Mouse (Mus musculus) olfactory bulb, adult 2 months (tissue): ENCODE results near the gene Nlgn2. TPM values are rescaled to one million over a fixed set of nuclear protein-coding genes. Genes with fewer than 3 reads are reported as not detected.

Experiments
- H3K27ac ChIP-seq: fragments of 200-500 bp; 2 replicates; pipeline ENCODE4 v1.5.1; 2012; ENCODE audit warnings: low read depth, low read length; ENCODE audit not compliant: insufficient read depth
- H3K4me1 ChIP-seq: fragments of 200-500 bp; 2 replicates; pipeline ENCODE4 v1.6.1; 2012; ENCODE audit warnings: low read length; ENCODE audit not compliant: control insufficient read depth, insufficient read depth
- H3K4me3 ChIP-seq: fragments of 200-500 bp; 2 replicates; pipeline ENCODE4 v1.5.1; 2012; ENCODE audit warnings: mild to moderate bottlenecking, low read depth, low read length, moderate library complexity; ENCODE audit not compliant: insufficient read depth
- CTCF ChIP-seq: fragments of 200-500 bp; IDR thresholded peaks from 2 replicates; pipeline ENCODE4 v1.5.1; 2012; ENCODE audit warnings: low read depth, mild to moderate bottlenecking, low read length, moderate library complexity; ENCODE audit not compliant: insufficient read depth
- POLR2A ChIP-seq: fragments of 200-500 bp; IDR thresholded peaks from 2 replicates; pipeline ENCODE4 v1.6.1; 2012; ENCODE audit warnings: mild to moderate bottlenecking, low read depth, low read length, moderate library complexity; ENCODE audit not compliant: insufficient read depth
- WGBS: fragments of 180-500 bp; shearing (Covaris S2); methylation state at CpG from one replicate; pipeline ENCODE4 v1.1.7; 2018; 5-methylcytosine and 5-hydroxymethylcytosine counted together
- polyA plus RNA-seq: library from polyadenylated mRNA; stranded (reverse); fragments of >200 nt; gene quantifications from 2 replicates; pipeline ENCODE4 v1.2.4, GENCODE M21; 2012; ENCODE audit warnings: low replicate concordance; ENCODE audit not compliant: missing spikeins, insufficient read depth, insufficient read length

Gene Nlgn2
- polyA plus RNA-seq, 1 experiment: not detected

DNA sequence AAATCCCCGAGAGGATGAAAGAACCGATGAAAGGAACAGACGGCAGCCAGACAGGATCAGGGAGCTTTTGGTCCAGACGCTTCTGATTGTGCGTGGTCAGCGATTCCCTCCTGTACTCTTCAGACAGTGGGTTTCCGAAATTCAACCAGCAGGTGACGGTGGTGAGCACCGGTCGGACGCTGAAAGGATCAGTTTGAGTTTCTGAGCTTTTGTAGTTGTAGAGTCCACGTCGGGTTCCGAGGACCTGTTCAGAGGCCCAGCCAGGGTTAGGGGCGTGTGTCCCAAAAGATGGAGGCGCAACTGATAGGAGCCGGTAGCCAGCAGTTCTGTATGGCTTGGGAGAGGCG is 42.9 kb upstream of the Nlgn2 start:
- H3K27ac ChIP-seq: peak overlapping the region; percentile 17; the same call in 1 of the 2 replicates
- TF ChIP-seq CTCF: no peak; the same call in 1 of the 2 replicates
- TF ChIP-seq POLR2A: no peak
- 1% methylated on average over 18 of the region's 18 CpGs for WGBS

DNA sequence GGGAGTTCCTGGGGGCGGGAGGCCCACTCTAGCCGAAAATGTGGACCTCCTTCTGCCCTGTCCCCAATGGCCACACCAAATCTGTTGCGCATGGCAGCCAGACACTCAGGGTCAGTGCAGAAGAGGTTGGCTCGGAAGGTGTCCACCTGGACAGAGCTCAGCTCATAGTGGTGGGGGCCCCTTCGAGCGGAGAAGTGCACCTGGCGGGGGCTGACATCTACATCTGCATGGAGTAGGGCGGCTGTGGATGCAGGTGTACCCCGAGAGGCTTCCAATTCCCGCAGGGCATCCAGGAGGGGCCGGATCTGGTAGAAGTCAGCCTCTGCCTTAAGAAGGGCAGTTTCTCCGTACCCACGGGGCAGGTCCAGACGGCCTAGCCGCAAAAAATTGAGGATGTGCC is 42.1 kb upstream of the Nlgn2 start:
- Histone ChIP-seq H3K4me1 (peaks cover 22% of the 10 kb centered on the region), H3K4me3 (no peak overlapping the region), H3K27ac (no peak overlapping the region)
- 70% methylated on average over 15 of the region's 15 CpGs for WGBS
- TF ChIP-seq POLR2A: no peak
- no peak for TF ChIP-seq CTCF

More for the DNA sequence above, 42.9 kb upstream of the Nlgn2 start:
- Histone ChIP-seq H3K4me3 (peak overlapping the region; percentile 48), H3K4me1 (peaks cover 22% of the 10 kb centered on the region)

DNA sequence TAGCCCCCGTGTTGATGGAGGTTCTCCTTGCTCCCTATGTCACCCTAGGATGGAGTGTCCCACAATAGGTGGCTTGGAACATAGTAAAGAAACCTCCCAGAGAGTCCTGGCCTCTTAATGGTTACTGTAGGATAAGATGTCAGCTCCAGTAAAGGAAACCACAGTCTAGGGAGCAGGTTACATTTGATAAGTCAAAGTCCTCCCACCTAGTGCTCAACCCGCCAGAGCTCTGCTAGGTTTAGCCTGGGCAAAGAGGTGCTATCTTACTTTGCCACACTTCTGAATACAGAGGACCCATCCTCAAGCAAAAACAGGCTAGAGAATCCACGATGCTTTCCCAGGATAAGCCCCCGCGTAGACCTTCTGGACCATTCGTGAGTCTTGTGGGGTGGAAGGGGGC is 41.4 kb upstream of the Nlgn2 start:
- H3K4me1 ChIP-seq: peaks cover 22% of the 10 kb centered on the region
- TF ChIP-seq POLR2A (no peak), CTCF (no peak)

GRCm38 (mm10) chr11:69878399-69878798 is 40.8 kb upstream of the Nlgn2 start:
- TF ChIP-seq CTCF (no peak), POLR2A (no peak)
- 65% methylated on average over 3 of the region's 3 CpGs for WGBS
- Histone ChIP-seq H3K4me3 (no peak overlapping the region), H3K27ac (no peak overlapping the region), H3K4me1 (peaks cover 22% of the 10 kb centered on the region)

More for the DNA sequence above, 41.4 kb upstream of the Nlgn2 start:
- Histone ChIP-seq H3K4me3 (no peak overlapping the region), H3K27ac (no peak overlapping the region)
- WGBS: 93% methylated on average over 6 of the region's 6 CpGs

GRCm38 (mm10) chr11:69877878-69878277 is 40.3 kb upstream of the Nlgn2 start, which contains the start of gene Tmem95:
Gene Tmem95 (minus strand): TSS chr11:69878018.
- Histone ChIP-seq H3K4me1 (peaks cover 22% of the 10 kb centered on the region), H3K4me3 (no peak within 1 kb of the TSS), H3K27ac (no peak within 1 kb of the TSS)
- WGBS: 80% methylated on average over 11 of the region's 11 CpGs
- TF ChIP-seq CTCF (no peak), POLR2A (no peak)

DNA sequence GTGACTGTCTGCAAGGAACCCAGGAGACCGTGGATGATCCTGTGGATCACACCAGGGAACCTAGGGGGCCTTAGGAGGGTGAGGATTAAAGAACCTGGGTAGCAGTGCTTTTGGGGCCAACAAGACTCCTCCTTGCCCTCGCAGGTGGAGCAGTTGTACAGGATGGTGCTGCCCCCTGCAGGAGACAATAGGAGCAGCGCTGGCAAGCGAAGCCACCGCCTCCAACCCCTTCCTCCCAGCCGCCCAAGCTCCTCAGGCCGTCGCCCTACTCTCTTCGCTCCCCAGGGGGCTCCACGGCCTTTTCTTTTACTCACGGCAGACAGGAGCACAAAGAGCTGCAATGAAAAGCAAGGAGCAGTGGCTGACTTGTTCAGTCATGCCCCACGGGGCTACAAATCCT is 39.3 kb upstream of the Nlgn2 start:
- Histone ChIP-seq H3K27ac (no peak overlapping the region), H3K4me1 (peaks cover 22% of the 10 kb centered on the region), H3K4me3 (no peak overlapping the region)
- 1% methylated on average over 12 of the region's 12 CpGs for WGBS
- no peak for TF ChIP-seq POLR2A
- peak; percentile 76 for TF ChIP-seq CTCF

DNA sequence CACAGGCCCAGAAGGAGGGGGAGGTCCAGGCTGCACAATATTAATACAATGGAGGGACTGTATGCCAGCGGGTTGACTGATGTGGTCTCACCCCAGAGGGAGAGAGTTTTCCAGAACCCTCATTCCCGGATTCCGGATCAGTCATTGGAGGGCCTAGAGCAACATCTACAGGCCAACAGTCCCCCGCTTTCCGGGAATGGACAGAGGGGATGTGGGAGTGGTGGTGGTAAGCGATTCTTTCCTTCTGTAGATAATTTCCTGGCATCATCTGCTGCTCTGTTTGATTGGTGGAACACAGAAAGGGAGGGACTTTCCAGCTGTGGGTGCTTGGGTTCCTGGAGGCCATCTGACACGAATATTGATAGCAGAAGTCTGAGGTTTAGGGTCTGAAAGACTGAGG is 38.6 kb upstream of the Nlgn2 start:
- H3K4me1 ChIP-seq: peaks cover 18% of the 10 kb centered on the region
- H3K27ac ChIP-seq: no peak overlapping the region
- H3K4me3 ChIP-seq: no peak overlapping the region
- WGBS: 58% methylated on average over 7 of the region's 7 CpGs
- TF ChIP-seq POLR2A (no peak), CTCF (no peak)

GRCm38 (mm10) chr11:69872451-69872850 is 34.9 kb upstream of the Nlgn2 start:
- Histone ChIP-seq H3K4me3 (no peak overlapping the region), H3K4me1 (peaks cover 5% of the 10 kb centered on the region; the same call in 1 of the 2 replicates), H3K27ac (no peak overlapping the region)
- WGBS: 66% methylated on average over 4 of the region's 4 CpGs
- TF ChIP-seq CTCF (no peak), POLR2A (no peak)

GRCm38 (mm10) chr11:69871822-69872221 is 34.2 kb upstream of the Nlgn2 start:
- Histone ChIP-seq H3K4me1 (peaks cover 2% of the 10 kb centered on the region; the same call in 1 of the 2 replicates), H3K27ac (no peak overlapping the region), H3K4me3 (no peak overlapping the region)
- TF ChIP-seq CTCF (no peak), POLR2A (no peak)
- WGBS: 91% methylated on average over 7 of the region's 7 CpGs

DNA sequence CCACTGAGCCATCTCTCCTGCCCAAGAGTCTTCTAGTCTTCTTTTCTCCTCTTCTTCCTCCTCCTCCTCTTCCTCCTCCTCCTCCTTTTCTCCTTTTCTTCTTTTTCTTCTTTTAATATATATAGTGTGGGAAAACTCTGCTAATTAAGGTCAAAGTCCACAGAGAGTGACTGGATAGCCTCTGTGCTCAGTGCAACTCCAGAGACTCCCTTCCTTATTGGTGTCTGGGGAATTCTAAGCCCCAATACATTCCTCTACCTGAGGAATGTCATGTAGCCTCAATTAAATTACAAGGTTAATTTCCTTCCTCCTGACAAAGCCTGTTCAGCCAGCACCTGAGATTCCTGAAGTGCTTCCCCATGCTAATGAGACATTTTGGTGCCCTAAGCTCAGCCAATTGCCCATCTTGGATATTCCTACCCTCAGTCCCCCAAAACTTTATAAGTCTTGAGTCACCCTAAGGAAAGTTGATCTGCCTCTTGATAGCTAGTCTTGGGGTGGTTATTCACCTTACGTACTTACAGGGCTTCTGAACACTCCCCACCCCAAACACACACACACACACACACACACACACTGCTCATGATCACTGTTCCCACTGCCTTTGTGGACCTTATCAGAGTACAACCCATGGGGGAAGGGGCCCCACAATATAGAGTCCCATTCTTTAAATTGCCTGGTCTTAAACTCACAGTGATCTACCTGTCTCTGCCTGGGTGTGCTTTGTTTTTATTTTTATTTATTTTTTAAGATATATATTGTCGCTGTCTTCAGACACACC is 32.9 kb upstream of the Nlgn2 start:
- no peak for TF ChIP-seq POLR2A
- TF ChIP-seq CTCF: no peak
- Histone ChIP-seq H3K4me1 (no peaks in the 10 kb centered on the region), H3K27ac (no peak overlapping the region), H3K4me3 (no peak overlapping the region)
- WGBS: 95% methylated on average over 2 of the region's 2 CpGs
